Mouse (Mus musculus): Measurements from ENCODE around the gene Tsen34. TPM values are rescaled to one million over a fixed set of nuclear protein-coding genes. Genes with fewer than 3 reads are reported as not detected.

Tsen34 gene
- polyA plus RNA-seq, 1 experiment from 2014 or later: 290 TPM

Small RNAs within 50 kb of the gene (microRNA-seq; reads per million reads assigned to microRNA genes)
- 4.3 reads per million, percentile 15 among the genes with 10 or more reads in this experiment for gene Mir3572 (ENCODE audit: borderline number of aligned reads)

Other genes starting within 250 kb of the Tsen34 start
- gene Tarm1, start 190.2 kb upstream of the Tsen34 start, polyA plus RNA-seq (2014; fragmentation: Nextera tagmentation; extraction: Ambion mirVana): not detected in 2 replicates
- gene Oscar, start 76.7 kb upstream of the Tsen34 start, polyA plus RNA-seq (2014; fragmentation: Nextera tagmentation; extraction: Ambion mirVana): 0.20 TPM in 1 of 2 replicates, not detected in the other
- 511 and 530 TPM in 2 replicates for gene Ndufa3, start 75.5 kb upstream of the Tsen34 start, polyA plus RNA-seq (2014; fragmentation: Nextera tagmentation; extraction: Ambion mirVana)
- gene Tfpt, start 62.9 kb upstream of the Tsen34 start, polyA plus RNA-seq (2014; fragmentation: Nextera tagmentation; extraction: Ambion mirVana): 25.7 and 27.2 TPM in 2 replicates
- 103 and 112 TPM in 2 replicates for gene Prpf31, start 62.9 kb upstream of the Tsen34 start, polyA plus RNA-seq (2014; fragmentation: Nextera tagmentation; extraction: Ambion mirVana)
- gene Cnot3, start 47.6 kb upstream of the Tsen34 start, polyA plus RNA-seq (2014; fragmentation: Nextera tagmentation; extraction: Ambion mirVana): 76.4 and 79.8 TPM in 2 replicates
- 12.0 and 12.5 TPM in 2 replicates for gene Leng1, start 27.0 kb upstream of the Tsen34 start, polyA plus RNA-seq (2014; fragmentation: Nextera tagmentation; extraction: Ambion mirVana)
- 16.1 and 17.3 TPM in 2 replicates for gene Tmc4, start 15.3 kb upstream of the Tsen34 start, polyA plus RNA-seq (2014; fragmentation: Nextera tagmentation; extraction: Ambion mirVana)
- gene Mboat7, start 660 bp downstream of the Tsen34 start, polyA plus RNA-seq (2014; fragmentation: Nextera tagmentation; extraction: Ambion mirVana): 38.0 and 44.2 TPM in 2 replicates
- gene Rps9, start 11.1 kb downstream of the Tsen34 start, polyA plus RNA-seq (2014; fragmentation: Nextera tagmentation; extraction: Ambion mirVana): 1,609 and 1,625 TPM in 2 replicates
- 0.91 and 1.2 TPM in 2 replicates for gene Pirb, start 27.5 kb downstream of the Tsen34 start, polyA plus RNA-seq (2014; fragmentation: Nextera tagmentation; extraction: Ambion mirVana)
- gene Gm15448, start 132.8 kb downstream of the Tsen34 start, polyA plus RNA-seq (2014; fragmentation: Nextera tagmentation; extraction: Ambion mirVana): not detected in 2 replicates
- gene Pira2, start 152.2 kb downstream of the Tsen34 start, polyA plus RNA-seq (2014; fragmentation: Nextera tagmentation; extraction: Ambion mirVana): 0.50 and 0.58 TPM in 2 replicates
- gene Gm14548, start 205.3 kb downstream of the Tsen34 start, polyA plus RNA-seq (2014; fragmentation: Nextera tagmentation; extraction: Ambion mirVana): 0.41 TPM in 1 of 2 replicates, not detected in the other
- gene Lilra6, start 222.6 kb downstream of the Tsen34 start, polyA plus RNA-seq (2014; fragmentation: Nextera tagmentation; extraction: Ambion mirVana): 0.18 and 0.26 TPM in 2 replicates